Mouse (Mus musculus) limb, embryonic 10.5 days (tissue): ENCODE measurements around the gene Fam171b. TPM values are rescaled to one million over a fixed set of nuclear protein-coding genes. Genes with fewer than 3 reads are reported as not detected.

ENCODE experiments used
- DNase-seq: peaks from one replicate; pipeline ENCODE4 v3.0.0-alpha.2; 2017; ENCODE audit warnings: low spot score
- H3K27ac ChIP-seq: fragments of 300-500 bp; sonication (generic); 2 replicates; pipeline ENCODE4 v1.5.1; 2016; ENCODE audit warnings: mild to moderate bottlenecking
- H3K27me3 ChIP-seq: fragments of 300-500 bp; sonication (generic); 2 replicates; pipeline ENCODE4 v1.6.1; 2016; ENCODE audit warnings: low read depth, mild to moderate bottlenecking; ENCODE audit not compliant: poor library complexity, severe bottlenecking
- H3K36me3 ChIP-seq: fragments of 300-500 bp; sonication (generic); 2 replicates; pipeline ENCODE4 v1.6.1; 2016; ENCODE audit warnings: mild to moderate bottlenecking, moderate library complexity
- H3K4me1 ChIP-seq: fragments of 300-500 bp; sonication (generic); 2 replicates; pipeline ENCODE4 v1.6.1; 2016
- H3K4me3 ChIP-seq: fragments of 300-500 bp; sonication (generic); 2 replicates; pipeline ENCODE4 v1.5.1; 2016; ENCODE audit warnings: mild to moderate bottlenecking, moderate library complexity
- H3K9me3 ChIP-seq: fragments of 300-500 bp; sonication (generic); replicated peaks from 2 replicates; pipeline ENCODE4 v1.6.1; 2016; ENCODE audit warnings: mild to moderate bottlenecking
- WGBS: fragments of 180-500 bp; shearing (Covaris S2); methylation state at CpG from one replicate; pipeline ENCODE4 v1.1.7; 2016; 5-methylcytosine and 5-hydroxymethylcytosine counted together
- polyA plus RNA-seq: library from polyadenylated mRNA; unstranded; fragments of >200 nt; fragmentation: Nextera tagmentation; extraction: Ambion mirVana; gene quantifications from 2 replicates; pipeline ENCODE4 v1.2.1, GENCODE M21; 2016

The Fam171b gene
- polyA plus RNA-seq: 9.5 and 15.4 TPM in 2 replicates

DNA sequence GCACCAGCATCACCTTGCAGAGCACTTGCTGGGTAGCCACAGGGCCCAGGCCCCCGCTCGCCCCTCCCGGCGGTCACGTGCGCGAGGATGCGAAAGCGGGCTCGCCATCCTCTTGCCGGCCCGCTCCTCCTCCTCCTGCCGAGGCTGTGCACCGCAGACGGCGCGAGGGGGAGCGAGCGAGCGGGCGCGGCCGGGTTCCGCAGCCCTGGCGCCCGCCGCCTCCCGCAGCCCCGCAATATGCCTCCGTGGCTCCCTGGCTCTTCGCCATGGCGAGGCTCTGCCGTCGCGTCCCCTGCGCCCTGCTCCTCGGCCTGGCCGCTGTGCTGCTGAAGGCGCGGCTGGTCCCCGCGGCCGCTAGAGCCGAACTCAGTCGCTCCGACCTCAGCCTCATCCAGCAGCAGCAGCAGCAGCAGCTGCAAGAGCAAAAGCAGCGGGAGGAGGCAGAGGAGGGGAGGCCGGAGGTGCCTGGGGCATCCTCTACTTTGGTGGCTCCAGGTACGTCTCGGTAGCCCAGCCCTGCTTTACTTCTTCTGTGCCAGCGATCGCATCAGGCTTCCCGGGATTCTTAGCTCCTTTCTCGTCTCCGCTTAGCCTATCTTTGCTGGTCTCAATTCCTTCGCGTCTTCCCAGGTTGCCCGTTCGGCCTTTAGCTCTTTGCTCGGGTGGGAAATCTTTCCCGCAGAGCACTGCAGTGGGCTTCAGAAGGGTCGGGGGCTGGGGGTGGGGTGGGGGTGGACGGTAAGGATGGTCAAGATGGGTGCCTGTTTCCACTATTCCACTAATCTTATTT lies at the start of gene Fam171b:
Fam171b (plus strand) TSS at position 154 of the 790 bp plus-strand sequence.
- H3K4me3 ChIP-seq: peak within 1 kb of the TSS; percentile 76
- under 1% methylated on average over 63 of the region's 63 CpGs for WGBS
- peak; percentile 88 for DNase-seq
- peak within 1 kb of the TSS; percentile 94 for H3K27ac ChIP-seq
- H3K9me3 ChIP-seq: no peaks in the 10 kb centered on the region
- peaks cover 21% of the 10 kb centered on the region for H3K4me1 ChIP-seq
- no peaks in the 10 kb centered on the region for H3K36me3 ChIP-seq
- H3K27me3 ChIP-seq: no peaks in the 10 kb centered on the region

DNA sequence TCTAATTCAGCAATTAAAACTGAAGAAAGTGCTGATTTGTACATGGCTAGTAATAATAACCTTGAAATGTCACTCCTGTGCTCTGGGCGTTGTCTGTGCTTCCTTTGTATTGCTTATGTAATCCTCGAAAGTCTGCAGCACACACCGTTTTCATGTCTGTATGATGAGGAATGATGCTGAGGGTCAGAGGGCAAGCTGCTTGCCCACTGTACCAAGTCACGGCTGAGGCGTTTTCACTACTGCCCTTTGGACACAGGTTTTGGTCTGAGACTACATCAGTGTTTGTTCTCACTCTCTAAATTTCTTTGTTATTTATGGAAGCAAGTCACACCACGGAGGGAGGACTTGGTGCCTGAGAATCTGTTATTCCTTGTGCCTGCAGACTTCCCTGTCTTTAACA lies 46.4 kb upstream of the Fam171b start:
- 78% methylated on average over 6 of the region's 6 CpGs for WGBS

DNA sequence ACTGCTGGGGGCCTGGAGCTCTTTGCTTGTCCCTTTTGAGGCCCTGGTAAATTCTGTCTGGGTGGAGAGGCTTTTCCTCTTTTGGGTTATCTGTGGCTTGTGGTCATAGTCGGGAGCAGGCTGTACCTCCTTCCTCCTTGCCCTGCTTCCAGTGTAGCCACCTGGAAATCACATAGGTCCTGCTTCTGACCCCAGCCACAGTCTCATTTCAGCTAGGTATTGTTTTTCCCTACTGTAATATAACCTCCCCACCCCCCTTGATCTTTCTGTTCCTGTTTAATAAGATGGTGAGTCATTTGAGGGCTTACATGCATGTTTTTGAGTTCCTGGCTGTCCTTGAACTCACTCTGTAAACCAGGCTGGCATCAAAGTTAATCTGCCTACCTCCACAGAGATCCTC lies 45.6 kb upstream of the Fam171b start:
- DNase-seq: no peak
- Histone ChIP-seq H3K36me3 (peaks cover 64% of the 10 kb centered on the region), H3K9me3 (no peaks in the 10 kb centered on the region), H3K4me3 (no peak overlapping the region), H3K27me3 (no peaks in the 10 kb centered on the region), H3K4me1 (no peaks in the 10 kb centered on the region), H3K27ac (no peak overlapping the region)
- 100% methylated on average over 1 of the region's 1 CpGs for WGBS

More for the DNA sequence above, 46.4 kb upstream of the Fam171b start:
- DNase-seq: no peak
- H3K27ac ChIP-seq: no peak overlapping the region
- no peaks in the 10 kb centered on the region for H3K27me3 ChIP-seq
- H3K36me3 ChIP-seq: peaks cover 58% of the 10 kb centered on the region
- no peak overlapping the region for H3K4me3 ChIP-seq
- no peaks in the 10 kb centered on the region for H3K9me3 ChIP-seq
- no peaks in the 10 kb centered on the region for H3K4me1 ChIP-seq

DNA sequence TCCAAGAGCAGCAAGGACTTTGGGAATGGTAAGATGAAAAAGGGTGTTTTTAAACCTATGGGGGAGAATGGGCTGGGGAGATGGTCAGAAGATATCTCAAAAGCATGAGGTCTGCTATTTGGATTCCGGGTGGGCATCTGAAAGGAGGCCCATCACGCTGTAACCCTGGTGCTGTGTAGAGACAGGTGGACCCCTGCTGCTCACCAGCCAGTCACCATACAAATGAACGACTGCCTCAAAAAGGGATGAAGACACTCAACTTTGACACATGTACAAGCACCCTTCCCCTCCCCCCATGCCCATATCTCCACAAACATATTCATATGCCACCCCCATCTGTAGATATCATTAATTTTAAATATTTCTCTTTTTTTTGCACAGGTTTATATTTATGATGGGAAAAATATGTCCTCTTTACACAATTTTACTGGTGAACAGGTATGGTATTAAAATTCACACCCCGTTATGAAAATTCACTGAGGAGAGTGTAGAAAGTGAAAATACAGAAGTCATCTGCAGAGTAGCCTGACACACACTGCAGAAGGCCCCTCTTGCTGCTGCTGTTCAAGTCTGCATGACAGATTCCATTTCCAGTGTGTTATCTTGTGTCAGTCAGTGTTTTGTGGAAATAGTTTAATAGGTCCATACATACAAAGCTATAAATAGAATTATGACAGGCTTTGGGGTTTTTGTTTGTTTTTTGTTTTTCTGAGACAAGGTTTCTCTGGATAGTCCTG lies 44.0 kb upstream of the Fam171b start:
- Histone ChIP-seq H3K4me1 (no peaks in the 10 kb centered on the region), H3K36me3 (peaks cover 80% of the 10 kb centered on the region), H3K4me3 (no peak overlapping the region), H3K9me3 (no peaks in the 10 kb centered on the region), H3K27ac (no peak overlapping the region), H3K27me3 (no peaks in the 10 kb centered on the region)
- WGBS: 88% methylated on average over 4 of the region's 4 CpGs
- no peak for DNase-seq

DNA sequence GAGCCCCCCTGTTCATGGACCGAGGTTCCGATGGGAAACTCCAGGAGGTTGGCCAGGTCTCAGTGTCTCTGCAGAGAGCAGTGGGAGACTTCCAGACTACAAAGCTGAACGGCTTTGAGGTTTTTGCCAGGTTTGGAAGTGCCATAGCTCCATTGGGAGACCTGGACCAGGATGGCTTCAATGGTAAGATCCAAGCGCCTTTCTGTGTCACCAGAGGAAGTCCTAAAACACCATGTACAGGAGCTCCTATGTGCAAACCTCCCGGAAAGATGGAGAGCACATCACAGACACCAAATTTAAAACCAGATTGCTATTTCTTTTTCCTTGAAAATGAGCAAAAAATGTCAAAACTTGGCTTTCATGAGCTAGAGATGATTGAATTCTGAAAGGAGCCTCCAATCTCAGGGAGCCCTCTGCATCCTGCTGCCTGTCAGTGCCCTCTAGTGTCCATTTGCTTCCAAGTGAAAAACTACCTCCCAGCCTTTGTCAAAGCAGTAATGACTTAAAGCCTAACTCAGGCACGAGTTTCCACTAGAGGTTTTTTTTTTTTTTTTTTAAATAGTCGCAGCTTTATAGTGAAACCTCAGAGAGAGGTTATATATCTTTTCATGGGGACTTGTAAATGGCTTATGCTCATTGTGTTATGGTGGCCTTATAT lies 41.2 kb upstream of the Fam171b start:
- DNase-seq: no peak
- no peaks in the 10 kb centered on the region for H3K27me3 ChIP-seq
- 68% methylated on average over 7 of the region's 7 CpGs for WGBS
- H3K9me3 ChIP-seq: no peaks in the 10 kb centered on the region
- H3K4me1 ChIP-seq: no peaks in the 10 kb centered on the region
- H3K27ac ChIP-seq: no peak overlapping the region
- no peak overlapping the region for H3K4me3 ChIP-seq
- peaks cover 93% of the 10 kb centered on the region for H3K36me3 ChIP-seq

DNA sequence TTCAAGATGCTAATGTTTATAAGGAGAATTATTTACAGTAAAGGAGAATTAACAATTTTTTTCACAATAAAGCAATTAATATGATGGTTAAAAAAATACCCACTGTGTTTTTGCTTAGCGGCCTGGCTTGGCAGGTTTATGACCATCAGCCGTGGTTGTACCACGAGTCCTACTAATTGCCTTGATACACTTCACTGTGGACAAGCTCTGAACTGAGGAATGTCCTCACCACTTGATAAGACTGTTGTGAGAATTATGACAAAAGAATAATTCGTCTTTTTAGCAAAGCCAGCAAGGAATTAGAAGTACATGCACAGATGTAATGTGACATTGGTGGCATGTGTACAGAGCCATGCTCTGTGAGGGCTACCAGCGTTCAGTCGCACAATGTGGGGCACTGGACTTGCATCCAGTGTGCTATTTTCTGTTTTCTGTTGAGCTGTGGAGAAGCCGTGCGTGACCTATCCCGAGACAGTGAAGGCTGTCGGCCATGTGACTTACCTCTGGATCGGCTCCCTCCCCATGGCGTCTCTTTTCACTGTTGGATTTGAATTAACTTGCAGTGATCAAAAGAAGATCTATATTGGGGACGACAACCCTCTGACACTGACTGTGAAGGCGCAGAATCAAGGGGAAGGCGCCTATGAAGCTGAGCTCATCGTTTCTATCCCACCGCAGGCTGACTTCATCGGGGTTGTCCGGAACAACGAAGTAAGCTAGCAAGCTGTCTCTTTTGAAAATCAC lies 20.9 kb upstream of the Fam171b start:
- 92% methylated on average over 20 of the region's 20 CpGs for WGBS
- no peaks in the 10 kb centered on the region for H3K9me3 ChIP-seq

DNA sequence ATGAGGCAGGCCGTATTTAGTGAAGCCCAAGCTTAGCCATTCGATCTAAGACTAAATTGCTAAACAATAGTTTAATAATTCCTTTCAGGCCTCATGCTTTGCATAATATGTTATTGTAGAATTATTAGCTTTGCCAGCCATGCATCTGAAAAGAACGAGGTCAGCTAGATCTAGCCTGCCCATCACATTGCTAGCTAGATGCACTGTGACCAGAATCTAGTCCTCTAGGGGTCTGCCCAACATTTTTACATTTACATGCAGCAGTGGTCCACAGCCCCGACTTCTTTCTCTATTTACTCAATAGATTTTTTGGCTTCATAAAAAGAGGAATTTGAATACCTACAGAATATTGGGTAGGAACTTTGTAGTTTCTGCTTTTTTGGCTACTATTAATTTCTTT lies 20.3 kb upstream of the Fam171b start:
- Histone ChIP-seq H3K9me3 (no peaks in the 10 kb centered on the region), H3K27ac (no peak overlapping the region), H3K36me3 (peaks cover 93% of the 10 kb centered on the region), H3K27me3 (no peaks in the 10 kb centered on the region), H3K4me1 (no peaks in the 10 kb centered on the region), H3K4me3 (no peak overlapping the region)
- 90% methylated on average over 4 of the region's 4 CpGs for WGBS
- no peak for DNase-seq

More for the DNA sequence above, 20.9 kb upstream of the Fam171b start:
- Histone ChIP-seq H3K27me3 (no peaks in the 10 kb centered on the region), H3K27ac (no peak overlapping the region), H3K4me1 (no peaks in the 10 kb centered on the region), H3K36me3 (peaks cover 87% of the 10 kb centered on the region), H3K4me3 (no peak overlapping the region)
- no peak for DNase-seq

DNA sequence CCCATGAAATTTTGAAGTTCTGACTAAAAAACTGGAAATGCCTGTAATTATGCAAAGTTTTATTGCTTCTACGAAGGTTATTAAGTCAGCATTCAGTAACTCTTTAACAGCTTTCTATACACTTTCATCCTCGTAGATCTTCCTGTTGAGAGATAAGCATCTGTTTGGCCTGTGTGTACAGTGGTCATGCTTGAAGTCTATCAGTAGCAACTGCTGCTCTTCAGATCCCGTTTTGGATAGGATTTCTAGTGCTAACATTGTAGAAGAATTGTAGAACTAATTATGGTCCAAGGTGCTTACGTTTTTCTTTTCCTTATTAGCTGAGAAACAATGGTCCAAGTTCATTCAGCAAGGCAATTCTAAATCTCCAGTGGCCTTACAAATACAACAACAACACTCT lies 16.7 kb upstream of the Fam171b start:
- WGBS: 85% methylated on average over 4 of the region's 4 CpGs
- Histone ChIP-seq H3K4me1 (no peaks in the 10 kb centered on the region), H3K27me3 (no peaks in the 10 kb centered on the region), H3K36me3 (peaks cover 99% of the 10 kb centered on the region), H3K9me3 (no peaks in the 10 kb centered on the region), H3K27ac (no peak overlapping the region), H3K4me3 (no peak overlapping the region)
- DNase-seq: no peak

DNA sequence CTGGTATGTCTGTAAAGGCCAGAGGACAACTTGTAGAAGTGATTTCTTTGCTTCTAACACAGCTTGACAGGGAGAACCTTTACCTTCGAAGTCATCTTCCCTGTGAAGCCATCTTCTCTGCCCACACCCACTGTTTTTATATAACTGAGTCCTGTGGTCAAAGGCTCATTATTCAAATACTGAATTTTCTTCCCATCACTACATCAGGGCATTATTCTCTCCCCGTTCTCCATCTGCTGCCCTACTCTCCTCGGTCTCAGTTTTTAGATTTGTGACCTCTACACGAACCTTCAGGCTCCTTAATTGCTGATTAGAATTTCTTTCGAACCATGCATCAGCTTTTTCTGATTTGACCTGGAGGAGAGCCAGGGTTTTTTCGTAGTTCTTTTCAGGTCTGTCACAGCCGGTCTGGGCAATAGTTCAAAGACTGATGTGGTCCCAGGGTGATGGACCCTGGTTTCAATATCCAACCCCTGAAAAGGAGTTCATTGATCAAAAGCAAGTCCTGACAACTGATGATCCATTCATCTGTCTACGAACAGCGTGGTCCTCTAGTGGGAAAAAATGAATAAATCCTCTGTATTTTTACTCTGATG lies 14.4 kb upstream of the Fam171b start:
- Histone ChIP-seq H3K27me3 (no peaks in the 10 kb centered on the region), H3K9me3 (no peaks in the 10 kb centered on the region), H3K4me3 (no peak overlapping the region), H3K27ac (no peak overlapping the region), H3K4me1 (no peaks in the 10 kb centered on the region), H3K36me3 (peaks cover 100% of the 10 kb centered on the region)
- DNase-seq: no peak
- WGBS: 69% methylated on average over 9 of the region's 9 CpGs

DNA sequence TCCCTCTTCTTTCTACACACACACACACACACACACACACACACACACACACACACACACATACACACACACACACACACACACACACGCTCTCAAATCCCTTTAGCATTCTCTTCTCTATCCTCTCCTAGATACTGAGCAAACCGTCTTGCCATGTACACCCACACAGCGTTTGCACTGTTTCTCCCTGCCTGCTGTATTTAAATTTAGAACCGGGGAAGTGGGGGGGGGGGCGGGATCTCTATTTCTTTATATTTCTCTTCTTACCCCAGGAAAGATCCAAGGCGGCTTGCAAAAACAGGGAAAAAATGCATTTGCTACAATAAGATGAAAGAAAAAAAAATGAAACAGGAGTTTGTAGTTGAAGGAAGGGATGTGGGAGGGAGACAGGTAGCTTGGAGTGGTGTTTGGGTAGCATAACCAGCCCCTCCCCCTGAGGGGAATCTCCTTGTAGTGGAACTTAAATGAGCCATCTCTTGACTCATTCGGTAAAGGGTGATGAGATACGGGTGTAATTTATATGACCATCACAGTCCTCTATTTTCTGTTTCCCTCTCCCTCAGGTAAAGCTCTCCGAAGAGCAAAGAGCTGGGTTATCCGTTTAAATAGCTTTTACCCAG lies 947 bp downstream of the Fam171b start:
- H3K9me3 ChIP-seq: no peaks in the 10 kb centered on the region
- DNase-seq: peak; percentile 33
- H3K27me3 ChIP-seq: no peaks in the 10 kb centered on the region
- peak overlapping the region; percentile 94 for H3K27ac ChIP-seq
- H3K4me3 ChIP-seq: peak overlapping the region; percentile 76
- WGBS: 14% methylated on average over 10 of the region's 10 CpGs
- H3K4me1 ChIP-seq: peaks cover 21% of the 10 kb centered on the region
- no peaks in the 10 kb centered on the region for H3K36me3 ChIP-seq

DNA sequence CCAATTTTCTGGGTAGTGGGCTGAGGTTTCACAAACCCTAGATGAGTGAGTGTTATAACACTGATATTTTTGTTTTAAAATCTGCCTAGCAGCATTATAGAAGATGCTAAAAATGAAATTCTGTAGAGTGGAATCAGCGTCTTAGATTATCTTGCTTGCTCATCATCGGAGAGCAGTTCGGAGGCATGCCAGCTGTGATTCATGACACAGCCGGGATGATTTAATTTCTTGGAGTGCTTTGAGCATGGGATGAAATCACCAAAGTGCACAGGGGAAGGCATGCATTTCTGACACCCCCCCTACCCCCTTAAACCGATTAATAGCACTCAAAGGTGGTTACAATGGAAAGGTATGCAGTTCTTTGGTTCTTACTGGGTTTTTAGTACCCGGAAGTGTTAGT lies 1.6 kb downstream of the Fam171b start:
- no peak for DNase-seq
- Histone ChIP-seq H3K4me1 (peaks cover 21% of the 10 kb centered on the region), H3K27me3 (no peaks in the 10 kb centered on the region), H3K27ac (no peak overlapping the region), H3K36me3 (no peaks in the 10 kb centered on the region), H3K9me3 (no peaks in the 10 kb centered on the region), H3K4me3 (no peak overlapping the region)
- 71% methylated on average over 6 of the region's 6 CpGs for WGBS

DNA sequence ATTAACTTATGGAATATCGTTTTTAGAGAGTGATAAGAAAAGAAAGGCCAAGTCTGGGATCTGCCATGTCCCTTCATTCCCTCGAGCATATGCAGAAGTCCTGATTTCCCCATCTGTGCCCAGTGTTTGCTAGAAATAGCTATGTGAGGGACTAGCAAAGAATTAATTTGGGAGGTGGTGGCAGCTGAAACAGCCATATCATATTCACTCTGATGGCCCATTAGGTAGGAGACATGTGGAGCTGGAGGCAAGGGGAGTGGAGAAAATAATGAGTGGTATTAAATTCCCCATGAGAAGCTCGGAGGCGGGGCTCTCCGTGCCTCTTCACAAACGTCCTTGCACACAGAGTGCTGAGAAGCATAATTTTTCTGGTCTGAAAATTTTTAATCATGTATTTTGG lies 3.7 kb downstream of the Fam171b start:
- H3K36me3 ChIP-seq: no peaks in the 10 kb centered on the region
- no peak for DNase-seq
- no peaks in the 10 kb centered on the region for H3K27me3 ChIP-seq
- peaks cover 16% of the 10 kb centered on the region; the same call in 1 of the 2 replicates for H3K4me1 ChIP-seq
- H3K27ac ChIP-seq: no peak overlapping the region
- 82% methylated on average over 6 of the region's 6 CpGs for WGBS
- H3K4me3 ChIP-seq: no peak overlapping the region
- H3K9me3 ChIP-seq: no peaks in the 10 kb centered on the region
